Mouse (Mus musculus): Measurements from ENCODE around the gene Gm20388. TPM values are rescaled to one million over a fixed set of nuclear protein-coding genes. Genes with fewer than 3 reads are reported as not detected.
A peak's percentile ranks its signal among the peaks of the same experiment; 100 is the strongest.

Gene Gm20388
- polyA plus RNA-seq, 1 experiment from 2014 or later: not detected

- H3K4me1 ChIP-seq: peaks cover 12% of the 10 kb centered on the region; the same call in 1 of the 2 replicates
- no peaks in the 10 kb centered on the region for H3K36me3 ChIP-seq
- no peaks in the 10 kb centered on the region for H3K27me3 ChIP-seq (replicated peaks)
- ATAC-seq (ENCODE audit: extremely low read depth, insufficient number of reproducible peaks, low FRiP score, low TSS enrichment): no peak
- H3K4me3 ChIP-seq: no peak within 1 kb of the TSS
- H3K4me2 ChIP-seq: no peak within 1 kb of the TSS
- H3K9ac ChIP-seq: no peak within 1 kb of the TSS
- no peaks in the 10 kb centered on the region for H3K9me3 ChIP-seq
- no peak within 1 kb of the TSS for H3K27ac ChIP-seq (replicated peaks)
- WGBS: 63% methylated on average over 7 of the region's 7 CpGs
These were observed 736.9 kb downstream of the Gm20388 start, which contains the start of gene 1190005I06Rik for GRCm38 (mm10) chr8:120647532-120647931. Gene 1190005I06Rik (minus strand): TSS chr8:120647632.

DNA sequence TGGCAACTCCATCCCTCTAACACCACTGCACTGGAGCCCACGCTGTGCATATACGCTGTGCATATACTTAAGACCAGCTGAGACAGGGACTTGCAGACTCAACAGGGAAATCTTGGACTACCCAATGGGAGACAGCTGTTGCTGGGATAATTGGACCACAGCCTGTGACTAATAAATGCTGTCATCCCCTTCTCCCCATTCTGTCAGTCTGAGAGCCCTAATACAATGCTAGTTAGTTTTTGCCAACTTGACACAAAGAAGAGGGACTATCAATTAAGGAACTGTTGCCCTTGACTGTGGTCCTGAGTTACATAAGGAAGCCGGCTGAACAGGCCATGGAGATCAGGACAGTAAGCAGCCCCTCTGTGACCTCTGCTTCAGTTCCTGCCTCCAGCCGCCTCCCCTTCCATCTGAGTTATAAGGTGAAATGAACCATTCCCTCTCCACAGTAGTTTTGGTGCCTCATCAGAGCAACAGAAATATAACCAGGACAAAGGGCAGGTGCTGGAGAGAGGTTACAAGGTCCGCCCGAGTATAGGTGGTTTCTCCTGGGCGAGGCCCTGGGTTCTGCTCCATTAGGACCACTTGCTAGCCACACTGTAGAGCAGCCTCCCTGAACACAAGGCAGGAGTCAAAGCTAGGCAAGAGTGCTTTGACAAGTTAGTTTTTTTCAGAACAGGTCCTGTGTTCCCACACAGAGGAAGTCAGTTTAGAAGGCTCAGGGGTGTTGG, 745.8 kb downstream of the Gm20388 start:
- Histone ChIP-seq H3K9ac (no peak overlapping the region), H3K27ac (replicated peaks) (no peak overlapping the region), H3K4me1 (no peaks in the 10 kb centered on the region), H3K4me3 (no peak overlapping the region), H3K9me3 (no peaks in the 10 kb centered on the region), H3K4me2 (no peak overlapping the region), H3K36me3 (peaks cover 72% of the 10 kb centered on the region), H3K27me3 (replicated peaks) (no peaks in the 10 kb centered on the region)
- whole genome bisulfite sequencing: 91% methylated on average over 7 of the region's 7 CpGs
- ATAC-seq (ENCODE audit: extremely low read depth, insufficient number of reproducible peaks, low FRiP score, low TSS enrichment): no peak

DNA sequence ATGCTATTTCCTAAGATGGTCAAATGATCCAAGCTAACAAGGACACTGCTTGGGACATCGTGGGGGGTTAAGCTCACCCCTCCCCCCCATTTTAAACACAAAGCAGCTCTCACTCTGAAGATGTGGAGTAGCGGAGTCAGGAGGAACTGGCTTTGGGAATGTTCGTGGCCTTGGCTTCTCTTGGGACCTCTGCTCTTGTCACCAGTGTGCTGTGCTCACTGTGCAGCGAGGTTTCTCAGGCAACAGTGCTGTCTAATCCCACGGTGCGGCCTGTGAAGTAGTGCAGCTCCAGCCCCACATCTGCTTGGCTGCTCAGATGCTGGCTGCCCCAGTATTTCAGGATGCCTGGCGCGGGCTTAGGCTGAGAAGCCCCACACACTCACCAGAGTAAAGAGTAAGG, 746.8 kb downstream of the Gm20388 start:
- Histone ChIP-seq H3K4me1 (no peaks in the 10 kb centered on the region), H3K27me3 (replicated peaks) (no peaks in the 10 kb centered on the region), H3K9ac (no peak overlapping the region), H3K36me3 (peaks cover 72% of the 10 kb centered on the region), H3K27ac (replicated peaks) (no peak overlapping the region), H3K4me2 (no peak overlapping the region), H3K4me3 (no peak overlapping the region), H3K9me3 (no peaks in the 10 kb centered on the region)
- no peak for ATAC-seq (ENCODE audit: extremely low read depth, insufficient number of reproducible peaks, low FRiP score, low TSS enrichment)
- WGBS: 89% methylated on average over 8 of the region's 8 CpGs

- WGBS: 80% methylated on average over 6 of the region's 6 CpGs
- H3K4me1 ChIP-seq: peaks cover 42% of the 10 kb centered on the region
- H3K27me3 ChIP-seq (replicated peaks): no peaks in the 10 kb centered on the region
- H3K4me3 ChIP-seq: no peak overlapping the region
- peaks cover 13% of the 10 kb centered on the region; the same call in 1 of the 2 replicates for H3K36me3 ChIP-seq
- H3K9me3 ChIP-seq: no peaks in the 10 kb centered on the region
- no peak overlapping the region for H3K27ac ChIP-seq (replicated peaks)
- no peak overlapping the region for H3K4me2 ChIP-seq
- no peak for ATAC-seq (ENCODE audit: extremely low read depth, insufficient number of reproducible peaks, low FRiP score, low TSS enrichment)
- no peak overlapping the region; the same call in 1 of the 2 replicates for H3K9ac ChIP-seq
These were observed 753.9 kb downstream of the Gm20388 start for GRCm38 (mm10) chr8:120664566-120664965.

GRCm38 (mm10) chr8:120665726-120666455, 755.2 kb downstream of the Gm20388 start:
- 67% methylated on average over 3 of the region's 3 CpGs for WGBS
- Histone ChIP-seq H3K27ac (replicated peaks) (no peak overlapping the region), H3K36me3 (peaks cover 21% of the 10 kb centered on the region), H3K9ac (peak overlapping the region; percentile 98), H3K27me3 (replicated peaks) (no peaks in the 10 kb centered on the region), H3K4me1 (peaks cover 56% of the 10 kb centered on the region), H3K4me3 (peak overlapping the region; percentile 91), H3K9me3 (no peaks in the 10 kb centered on the region), H3K4me2 (peak overlapping the region; percentile 71)
- no peak for ATAC-seq (ENCODE audit: extremely low read depth, insufficient number of reproducible peaks, low FRiP score, low TSS enrichment)

GRCm38 (mm10) chr8:120666807-120667470, 756.3 kb downstream of the Gm20388 start:
- Histone ChIP-seq H3K9me3 (no peaks in the 10 kb centered on the region), H3K27ac (replicated peaks) (peak overlapping the region; percentile 88; the same call in 1 of the 2 replicates), H3K4me1 (peaks cover 63% of the 10 kb centered on the region), H3K9ac (peak overlapping the region; percentile 98), H3K4me2 (peak overlapping the region; percentile 71), H3K4me3 (peak overlapping the region; percentile 91), H3K27me3 (replicated peaks) (no peaks in the 10 kb centered on the region), H3K36me3 (peaks cover 31% of the 10 kb centered on the region)
- ATAC-seq (ENCODE audit: extremely low read depth, insufficient number of reproducible peaks, low FRiP score, low TSS enrichment): no peak
- 4% methylated on average over 17 of the region's 17 CpGs for WGBS

- peaks cover 66% of the 10 kb centered on the region for H3K4me1 ChIP-seq
- peak within 1 kb of the TSS; percentile 99 for H3K9ac ChIP-seq
- H3K27ac ChIP-seq (replicated peaks): peak within 1 kb of the TSS; percentile 91
- peak within 1 kb of the TSS; percentile 83 for H3K4me2 ChIP-seq
- under 1% methylated on average over 98 of the region's 105 CpGs for WGBS
- H3K4me3 ChIP-seq: peak within 1 kb of the TSS; percentile 91
- no peaks in the 10 kb centered on the region for H3K27me3 ChIP-seq (replicated peaks)
- peaks cover 40% of the 10 kb centered on the region for H3K36me3 ChIP-seq
- H3K9me3 ChIP-seq: no peaks in the 10 kb centered on the region
- peak; percentile 91 for ATAC-seq (ENCODE audit: extremely low read depth, insufficient number of reproducible peaks, low FRiP score, low TSS enrichment)
These were observed 757.1 kb downstream of the Gm20388 start, which contains the start of the genes Gm27021 and Cox4i1 for GRCm38 (mm10) chr8:120667561-120668373. Gene Gm27021 (minus strand): TSS chr8:120668079. Gene Cox4i1 (plus strand): TSS chr8:120668222.

DNA sequence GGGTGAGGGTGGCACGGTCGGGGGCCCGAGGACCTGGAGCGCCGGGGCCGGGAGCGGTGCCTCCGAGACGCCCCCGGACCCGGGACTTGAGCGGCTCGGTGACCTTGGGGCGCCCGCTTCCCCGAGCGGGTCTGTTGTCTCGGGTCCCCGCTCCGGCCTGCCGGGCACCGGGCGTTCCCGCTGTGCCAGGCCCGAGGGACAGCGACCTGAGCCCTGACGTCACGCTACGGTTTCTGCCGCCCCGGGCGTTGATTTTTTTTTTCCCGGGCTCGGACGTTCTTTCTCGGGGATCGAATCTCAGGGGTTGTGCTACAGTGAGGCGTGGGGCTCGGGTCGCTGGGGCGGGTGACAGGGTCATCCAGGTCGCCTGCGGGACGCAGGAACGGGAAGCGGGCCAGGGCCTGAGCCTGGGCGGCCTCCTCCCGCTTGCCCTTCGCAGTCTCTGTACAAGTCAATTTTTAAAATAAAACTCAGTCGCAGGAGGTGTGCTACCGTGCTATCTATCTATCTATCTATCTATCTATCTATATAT, 757.8 kb downstream of the Gm20388 start, which contains the start of gene Emc8:
Emc8 (minus strand) TSS at position 200 of the 532 bp plus-strand sequence.
- Histone ChIP-seq H3K27me3 (replicated peaks) (no peaks in the 10 kb centered on the region), H3K4me3 (peak within 1 kb of the TSS; percentile 91), H3K27ac (replicated peaks) (peak within 1 kb of the TSS; percentile 91), H3K4me2 (peak within 1 kb of the TSS; percentile 83), H3K4me1 (peaks cover 69% of the 10 kb centered on the region), H3K36me3 (peaks cover 46% of the 10 kb centered on the region), H3K9ac (peak within 1 kb of the TSS; percentile 99), H3K9me3 (no peaks in the 10 kb centered on the region)
- WGBS: under 1% methylated on average over 51 of the region's 51 CpGs
- peak; percentile 40 for ATAC-seq (ENCODE audit: extremely low read depth, insufficient number of reproducible peaks, low FRiP score, low TSS enrichment)

GRCm38 (mm10) chr8:120671775-120672174, 761.1 kb downstream of the Gm20388 start:
- no peak overlapping the region for H3K9ac ChIP-seq
- 79% methylated on average over 6 of the region's 6 CpGs for WGBS
- no peaks in the 10 kb centered on the region for H3K9me3 ChIP-seq
- no peaks in the 10 kb centered on the region for H3K27me3 ChIP-seq (replicated peaks)
- H3K4me2 ChIP-seq: no peak overlapping the region
- H3K4me1 ChIP-seq: peaks cover 38% of the 10 kb centered on the region
- no peak overlapping the region for H3K27ac ChIP-seq (replicated peaks)
- no peak for ATAC-seq (ENCODE audit: extremely low read depth, insufficient number of reproducible peaks, low FRiP score, low TSS enrichment)
- peaks cover 68% of the 10 kb centered on the region for H3K36me3 ChIP-seq
- no peak overlapping the region for H3K4me3 ChIP-seq

GRCm38 (mm10) chr8:120672626-120673229, 762.1 kb downstream of the Gm20388 start:
- no peak overlapping the region for H3K4me2 ChIP-seq
- H3K4me1 ChIP-seq: peaks cover 35% of the 10 kb centered on the region
- H3K27ac ChIP-seq (replicated peaks): no peak overlapping the region
- ATAC-seq (ENCODE audit: extremely low read depth, insufficient number of reproducible peaks, low FRiP score, low TSS enrichment): no peak
- no peak overlapping the region for H3K9ac ChIP-seq
- H3K27me3 ChIP-seq (replicated peaks): no peaks in the 10 kb centered on the region; the same call in 1 of the 2 replicates
- H3K4me3 ChIP-seq: no peak overlapping the region
- no peaks in the 10 kb centered on the region for H3K9me3 ChIP-seq
- 88% methylated on average over 16 of the region's 16 CpGs for WGBS
- peaks cover 74% of the 10 kb centered on the region for H3K36me3 ChIP-seq

Data from heart, embryonic 13.5 days (tissue).